Mouse (Mus musculus): ENCODE data around the gene Susd4. TPM values are rescaled to one million over a fixed set of nuclear protein-coding genes. Genes with fewer than 3 reads are reported as not detected.
A peak's percentile ranks its signal among the peaks of the same experiment; 100 is the strongest.

The Susd4 gene
- polyA plus RNA-seq, 1 experiment from 2014 or later, result 22.3 TPM

DNA sequence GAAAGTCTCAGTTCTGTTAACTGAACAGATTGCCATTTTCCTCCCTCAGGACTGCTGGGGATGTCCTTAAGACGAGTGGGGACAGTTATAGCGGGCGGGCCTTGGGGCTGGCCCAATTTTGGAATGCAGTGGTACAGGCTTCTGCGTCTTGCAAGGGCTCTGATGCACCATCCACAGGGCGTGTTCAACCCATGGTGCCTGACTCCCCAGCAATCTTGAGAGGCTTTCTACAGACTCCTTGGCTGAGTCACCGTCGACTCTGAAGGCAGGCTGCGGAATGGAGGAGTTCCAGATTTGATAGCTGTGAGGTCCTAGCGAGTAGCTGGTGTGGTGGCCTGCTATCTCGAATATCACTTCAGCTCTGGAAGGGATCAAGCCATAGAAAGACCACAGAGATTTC is 30.6 kb downstream of the Susd4 start:
- peaks cover 12% of the 10 kb centered on the region for H3K4me1 ChIP-seq (replicated peaks)
- DNase-seq (ENCODE audit: low spot score), result no peak
- H3K4me3 ChIP-seq, result no peak overlapping the region
- H3K27me3 ChIP-seq (ENCODE audit: insufficient read depth, poor library complexity, severe bottlenecking), result no peaks in the 10 kb centered on the region
- H3K27ac ChIP-seq, result no peak overlapping the region
- peaks cover 5% of the 10 kb centered on the region; the same call in 1 of the 2 replicates for H3K9me3 ChIP-seq
- 0 out of 2 replicates have a peak, but pooled peaks cover 5% of the 10 kb centered on the region for H3K36me3 ChIP-seq
- WGBS, result 89% methylated on average over 10 of the region's 10 CpGs

DNA sequence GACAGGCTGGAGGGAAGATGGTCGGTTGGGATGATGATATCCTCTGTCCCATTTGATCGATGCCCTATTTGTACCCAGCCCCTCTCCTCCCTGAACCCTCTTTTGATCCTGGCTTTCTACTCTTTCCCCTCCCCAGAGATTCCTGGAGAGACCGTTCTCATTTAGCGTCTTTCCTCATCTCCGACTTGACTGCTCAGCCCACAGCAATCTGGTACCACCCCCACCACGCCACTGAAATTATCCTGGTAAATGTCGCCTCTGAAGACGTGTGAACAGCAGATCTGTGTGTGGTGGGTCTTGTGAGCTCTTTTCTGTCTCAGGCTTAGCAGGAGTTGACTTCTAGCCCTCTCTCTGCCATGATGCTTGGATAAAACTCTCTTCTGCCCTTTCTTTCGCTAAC is 31.0 kb downstream of the Susd4 start:
- WGBS, result 95% methylated on average over 9 of the region's 9 CpGs
- peaks cover 11% of the 10 kb centered on the region for H3K4me1 ChIP-seq (replicated peaks)
- no peaks in the 10 kb centered on the region for H3K27me3 ChIP-seq (ENCODE audit: insufficient read depth, poor library complexity, severe bottlenecking)
- no peak for DNase-seq (ENCODE audit: low spot score)
- H3K9me3 ChIP-seq, result peaks cover 5% of the 10 kb centered on the region; the same call in 1 of the 2 replicates
- no peak overlapping the region for H3K27ac ChIP-seq
- H3K36me3 ChIP-seq, result 0 out of 2 replicates have a peak, but pooled peaks cover 5% of the 10 kb centered on the region
- no peak overlapping the region for H3K4me3 ChIP-seq

DNA sequence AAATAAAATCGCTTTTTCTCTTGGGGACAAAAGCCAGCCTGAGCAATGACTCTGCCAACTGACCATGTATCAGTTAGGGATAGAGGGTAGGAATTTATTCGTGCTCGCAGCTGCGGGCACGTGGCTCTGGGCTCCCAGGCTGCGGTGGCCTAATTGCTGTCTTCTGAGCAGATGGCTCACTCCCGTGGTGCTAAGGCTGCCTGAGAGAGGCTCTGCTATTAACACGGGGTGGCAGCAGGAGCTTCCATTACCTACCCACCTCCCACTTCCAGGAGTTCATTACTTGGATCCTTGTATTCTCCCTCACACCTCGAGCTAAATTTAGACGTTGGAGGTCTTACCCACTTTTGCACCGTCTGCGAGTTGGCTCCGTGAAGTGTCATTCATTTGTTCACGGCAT is 33.4 kb downstream of the Susd4 start:
- no peak for DNase-seq (ENCODE audit: low spot score)
- no peak overlapping the region for H3K27ac ChIP-seq
- 0 out of 2 replicates have a peak, but pooled peaks cover 5% of the 10 kb centered on the region for H3K36me3 ChIP-seq
- peaks cover 5% of the 10 kb centered on the region; the same call in 1 of the 2 replicates for H3K9me3 ChIP-seq
- WGBS, result 81% methylated on average over 14 of the region's 14 CpGs
- no peak overlapping the region for H3K4me3 ChIP-seq
- H3K4me1 ChIP-seq (replicated peaks), result peaks cover 15% of the 10 kb centered on the region
- no peaks in the 10 kb centered on the region for H3K27me3 ChIP-seq (ENCODE audit: insufficient read depth, poor library complexity, severe bottlenecking)

DNA sequence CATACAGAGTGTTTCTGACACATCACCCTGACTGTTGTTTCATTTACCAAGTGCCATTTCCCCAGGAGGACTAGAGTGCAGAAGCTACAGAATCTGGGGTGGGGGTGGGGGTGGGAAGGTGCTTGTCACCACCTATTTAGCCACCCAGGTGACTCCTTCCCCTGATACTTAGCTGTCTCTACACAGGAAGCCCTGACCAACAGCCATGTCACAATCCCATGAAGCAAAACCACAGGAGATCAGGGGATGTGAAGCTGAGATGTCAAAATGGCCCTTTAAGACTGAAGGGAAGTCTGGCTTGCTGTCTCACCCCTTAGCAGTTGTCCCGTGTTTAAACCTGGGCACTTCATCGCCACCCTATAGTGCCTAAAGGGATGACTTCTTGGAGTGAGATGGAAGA is 37.9 kb downstream of the Susd4 start:
- no peak overlapping the region for H3K4me3 ChIP-seq
- H3K9me3 ChIP-seq, result no peaks in the 10 kb centered on the region
- H3K4me1 ChIP-seq (replicated peaks), result peaks cover 17% of the 10 kb centered on the region
- H3K27me3 ChIP-seq (ENCODE audit: insufficient read depth, poor library complexity, severe bottlenecking), result no peaks in the 10 kb centered on the region
- H3K36me3 ChIP-seq, result no peaks in the 10 kb centered on the region
- WGBS, result 83% methylated on average over 2 of the region's 2 CpGs
- no peak overlapping the region for H3K27ac ChIP-seq
- no peak for DNase-seq (ENCODE audit: low spot score)

DNA sequence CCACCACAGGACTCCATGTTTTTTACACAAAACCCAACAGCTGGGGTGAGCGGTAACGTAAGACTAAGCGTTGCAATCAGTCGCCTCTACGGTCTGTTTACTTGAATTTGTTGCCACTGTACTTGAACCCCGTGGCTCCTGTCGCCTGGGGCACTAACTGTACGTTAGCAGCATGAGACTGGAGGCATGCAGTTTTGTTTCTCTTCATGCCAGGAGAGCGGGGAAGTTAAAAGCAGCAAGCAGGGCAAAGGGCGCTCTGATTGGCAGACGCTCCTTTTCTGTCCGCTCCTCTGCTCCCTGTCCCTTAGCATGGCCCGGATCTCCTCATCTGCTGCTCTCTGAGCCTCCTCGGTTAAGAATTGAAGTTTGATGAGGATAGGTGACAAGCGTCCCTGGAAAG is 39.2 kb downstream of the Susd4 start:
- Histone ChIP-seq H3K9me3 (no peaks in the 10 kb centered on the region), H3K4me1 (replicated peaks) (peaks cover 20% of the 10 kb centered on the region), H3K27me3 (ENCODE audit: insufficient read depth, poor library complexity, severe bottlenecking) (no peaks in the 10 kb centered on the region), H3K4me3 (no peak overlapping the region), H3K27ac (peak overlapping the region; percentile 64), H3K36me3 (no peaks in the 10 kb centered on the region)
- 65% methylated on average over 15 of the region's 15 CpGs for WGBS
- no peak for DNase-seq (ENCODE audit: low spot score)

DNA sequence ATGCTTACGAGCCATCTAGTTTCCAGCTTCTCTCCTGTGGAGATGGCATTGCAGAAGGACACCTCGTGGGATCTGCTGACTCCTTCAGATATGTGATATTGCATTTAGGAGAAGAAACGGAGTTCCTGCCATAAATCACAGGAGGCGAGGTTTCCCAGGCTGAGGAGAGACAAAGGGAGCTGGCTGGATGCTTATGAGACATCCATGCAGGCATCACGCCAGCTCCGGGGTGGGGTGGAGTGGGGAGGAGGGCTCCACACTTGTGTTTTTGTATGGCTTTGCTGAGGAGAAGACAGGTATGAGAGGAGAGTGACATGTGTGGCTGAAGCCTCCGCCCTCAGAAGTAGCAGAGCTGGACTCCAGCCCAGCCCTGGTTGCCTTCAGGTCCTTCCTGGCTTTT is 50.3 kb downstream of the Susd4 start:
- Histone ChIP-seq H3K9me3 (peaks cover 6% of the 10 kb centered on the region; the same call in 1 of the 2 replicates), H3K27ac (peak overlapping the region; percentile 35; the same call in 1 of the 2 replicates), H3K4me3 (no peak overlapping the region), H3K4me1 (replicated peaks) (peaks cover 27% of the 10 kb centered on the region), H3K27me3 (ENCODE audit: insufficient read depth, poor library complexity, severe bottlenecking) (no peaks in the 10 kb centered on the region), H3K36me3 (no peaks in the 10 kb centered on the region)
- no peak for DNase-seq (ENCODE audit: low spot score)
- WGBS, result 90% methylated on average over 7 of the region's 7 CpGs

DNA sequence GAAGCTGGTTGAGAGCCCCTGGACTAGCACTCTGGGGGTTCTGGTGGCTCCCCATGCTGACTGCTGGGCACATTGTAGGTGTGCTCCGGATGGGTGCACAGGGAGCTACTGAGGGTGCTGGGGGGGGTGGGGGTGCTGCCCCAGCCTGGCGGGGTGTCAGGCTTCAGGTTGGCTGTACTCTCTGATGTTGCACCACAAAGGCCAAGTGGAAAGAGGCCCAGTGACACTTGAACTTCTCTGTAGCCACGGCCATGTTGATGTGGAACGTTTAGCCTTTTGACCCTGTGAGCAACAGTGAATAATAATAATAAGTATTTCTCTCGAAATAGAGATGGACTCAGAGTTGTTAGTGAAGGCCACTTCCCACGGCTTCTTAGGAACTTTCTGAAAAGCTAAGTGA is 50.9 kb downstream of the Susd4 start:
- no peaks in the 10 kb centered on the region for H3K36me3 ChIP-seq
- no peak for DNase-seq (ENCODE audit: low spot score)
- H3K9me3 ChIP-seq, result peaks cover 6% of the 10 kb centered on the region; the same call in 1 of the 2 replicates
- no peaks in the 10 kb centered on the region for H3K27me3 ChIP-seq (ENCODE audit: insufficient read depth, poor library complexity, severe bottlenecking)
- H3K4me3 ChIP-seq, result no peak overlapping the region
- WGBS, result 86% methylated on average over 6 of the region's 6 CpGs
- H3K4me1 ChIP-seq (replicated peaks), result peaks cover 32% of the 10 kb centered on the region
- no peak overlapping the region for H3K27ac ChIP-seq

DNA sequence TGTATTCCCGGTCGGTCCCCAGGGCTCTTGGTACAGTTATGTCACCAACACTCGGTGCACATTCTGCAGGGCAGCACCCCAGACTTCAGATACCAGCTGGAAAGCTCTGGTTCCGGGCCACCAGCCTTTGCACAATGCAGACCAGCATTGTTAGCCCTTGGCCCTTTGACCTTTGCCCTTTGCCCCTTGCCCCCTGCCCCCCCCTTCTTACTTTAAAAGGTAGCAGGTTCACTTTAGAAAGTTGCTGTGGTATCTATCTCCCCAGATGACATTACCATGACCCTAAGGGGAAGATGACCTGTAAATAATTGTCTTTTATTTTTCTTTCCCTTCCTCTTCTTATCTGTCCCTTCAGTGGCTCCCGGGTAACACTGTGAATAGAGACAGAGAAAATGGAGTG is 53.4 kb downstream of the Susd4 start:
- Histone ChIP-seq H3K27ac (no peak overlapping the region), H3K36me3 (no peaks in the 10 kb centered on the region), H3K4me3 (no peak overlapping the region), H3K4me1 (replicated peaks) (peaks cover 32% of the 10 kb centered on the region), H3K9me3 (0 out of 2 replicates have a peak, but pooled peaks cover 3% of the 10 kb centered on the region), H3K27me3 (ENCODE audit: insufficient read depth, poor library complexity, severe bottlenecking) (no peaks in the 10 kb centered on the region)
- 41% methylated on average over 5 of the region's 5 CpGs for WGBS
- DNase-seq (ENCODE audit: low spot score), result no peak

DNA sequence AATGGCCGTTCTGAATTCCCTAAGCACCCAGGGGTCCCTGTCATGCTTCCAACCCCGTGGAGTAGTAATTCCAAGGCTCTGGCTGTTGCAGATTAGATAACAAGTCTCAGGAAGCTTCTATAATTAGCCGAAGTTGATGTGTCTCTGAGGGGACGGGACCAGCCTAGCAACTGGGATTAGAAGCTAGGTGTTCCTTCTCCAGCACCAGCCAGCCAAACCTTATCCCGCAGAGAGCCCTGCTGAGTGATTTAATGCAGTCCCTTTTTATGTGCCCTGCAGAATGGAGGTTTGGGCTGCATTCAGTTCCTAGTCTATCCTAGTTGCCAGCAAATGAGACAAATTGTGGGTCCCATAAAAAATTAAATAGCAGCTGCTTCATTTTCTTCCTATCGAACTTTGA is 54.0 kb downstream of the Susd4 start:
- Histone ChIP-seq H3K9me3 (0 out of 2 replicates have a peak, but pooled peaks cover 1% of the 10 kb centered on the region), H3K36me3 (no peaks in the 10 kb centered on the region), H3K27ac (no peak overlapping the region), H3K27me3 (ENCODE audit: insufficient read depth, poor library complexity, severe bottlenecking) (no peaks in the 10 kb centered on the region), H3K4me1 (replicated peaks) (peaks cover 32% of the 10 kb centered on the region), H3K4me3 (no peak overlapping the region)
- WGBS, result 38% methylated on average over 6 of the region's 6 CpGs
- DNase-seq (ENCODE audit: low spot score), result no peak

DNA sequence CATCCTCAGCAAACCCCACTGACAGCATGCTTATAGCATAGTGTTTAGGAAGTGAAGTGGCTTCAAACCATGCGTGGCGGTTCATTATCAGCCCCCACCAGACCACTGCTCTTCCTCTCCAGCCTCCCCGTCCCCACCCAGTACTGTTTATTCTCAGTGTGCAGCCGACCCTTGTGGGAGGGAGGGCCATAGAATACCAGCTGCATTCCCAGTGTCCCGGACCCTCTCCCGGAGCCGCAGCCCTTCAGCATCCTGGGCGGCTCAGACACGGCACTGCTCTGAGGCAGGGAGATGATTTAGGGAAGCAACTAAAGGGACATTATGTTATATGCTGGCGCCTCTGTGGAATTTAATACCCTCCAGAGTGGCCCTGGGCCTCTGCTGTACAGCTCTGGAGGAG is 55.3 kb downstream of the Susd4 start:
- no peak for DNase-seq (ENCODE audit: low spot score)
- Histone ChIP-seq H3K4me3 (no peak overlapping the region), H3K27ac (peak overlapping the region; percentile 59), H3K9me3 (no peaks in the 10 kb centered on the region), H3K27me3 (ENCODE audit: insufficient read depth, poor library complexity, severe bottlenecking) (no peaks in the 10 kb centered on the region), H3K4me1 (replicated peaks) (peaks cover 32% of the 10 kb centered on the region), H3K36me3 (no peaks in the 10 kb centered on the region)
- 37% methylated on average over 10 of the region's 10 CpGs for WGBS

DNA sequence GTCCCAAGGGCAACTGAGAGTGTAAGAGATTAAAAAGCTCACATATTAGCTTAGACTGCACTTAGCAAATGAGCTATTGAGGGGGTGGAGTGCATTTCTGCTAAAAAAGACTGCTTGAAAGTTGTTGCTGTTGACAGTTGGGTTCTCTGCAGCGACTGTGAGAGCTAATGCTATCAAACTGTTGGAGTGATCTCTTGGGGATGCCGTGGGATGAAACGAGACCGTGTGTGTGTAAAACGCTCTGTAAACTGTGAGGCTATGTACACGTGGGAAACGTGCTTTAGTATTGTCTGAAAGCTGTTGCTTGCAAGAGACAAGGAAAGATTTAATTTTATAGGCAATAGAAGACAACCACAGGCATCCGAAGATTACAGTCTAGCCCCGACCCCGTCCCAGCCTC is 59.1 kb downstream of the Susd4 start:
- H3K4me3 ChIP-seq, result no peak overlapping the region
- no peak overlapping the region for H3K27ac ChIP-seq
- H3K4me1 ChIP-seq (replicated peaks), result peaks cover 18% of the 10 kb centered on the region
- H3K36me3 ChIP-seq, result no peaks in the 10 kb centered on the region
- no peaks in the 10 kb centered on the region for H3K9me3 ChIP-seq
- WGBS, result 87% methylated on average over 10 of the region's 10 CpGs
- no peak for DNase-seq (ENCODE audit: low spot score)
- no peaks in the 10 kb centered on the region for H3K27me3 ChIP-seq (ENCODE audit: insufficient read depth, poor library complexity, severe bottlenecking)

DNA sequence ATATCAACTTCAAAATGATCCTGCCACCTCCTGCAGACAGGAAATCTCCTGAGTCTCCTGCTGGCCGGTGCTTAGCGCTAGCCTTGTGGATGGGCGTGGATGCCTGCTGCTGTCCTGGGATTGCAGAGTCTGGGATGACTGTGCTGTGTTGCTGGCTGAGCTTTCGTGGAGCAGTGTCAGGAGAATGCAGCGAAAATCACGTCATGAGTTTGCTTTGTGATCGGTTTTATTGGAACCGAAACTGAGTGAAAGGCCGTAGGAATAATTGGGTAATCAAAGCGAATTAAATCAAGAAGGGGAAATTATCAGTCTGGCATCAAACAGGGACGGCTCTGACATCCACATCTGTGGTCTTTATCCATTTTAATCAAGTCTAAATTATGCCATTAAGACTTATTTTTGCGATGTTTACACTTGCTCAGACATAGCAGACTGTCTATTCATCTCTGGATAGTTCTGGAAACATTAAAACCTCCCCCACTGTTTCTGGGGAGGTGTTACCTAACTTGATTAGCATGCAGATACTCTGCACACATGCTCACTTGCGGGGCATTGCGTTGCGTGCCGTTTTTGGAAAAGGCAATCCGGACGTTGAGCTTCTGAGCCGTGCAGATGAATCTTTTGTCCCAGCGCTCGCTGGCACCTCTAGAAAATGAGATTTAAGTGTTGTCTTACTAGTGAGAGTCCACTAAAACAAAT is 60.2 kb downstream of the Susd4 start:
- no peak for DNase-seq (ENCODE audit: low spot score)
- H3K9me3 ChIP-seq, result no peaks in the 10 kb centered on the region
- WGBS, result 80% methylated on average over 21 of the region's 21 CpGs
- no peaks in the 10 kb centered on the region for H3K36me3 ChIP-seq
- H3K4me1 ChIP-seq (replicated peaks), result peaks cover 17% of the 10 kb centered on the region
- H3K27ac ChIP-seq, result no peak overlapping the region
- no peak overlapping the region for H3K4me3 ChIP-seq
- no peaks in the 10 kb centered on the region for H3K27me3 ChIP-seq (ENCODE audit: insufficient read depth, poor library complexity, severe bottlenecking)

DNA sequence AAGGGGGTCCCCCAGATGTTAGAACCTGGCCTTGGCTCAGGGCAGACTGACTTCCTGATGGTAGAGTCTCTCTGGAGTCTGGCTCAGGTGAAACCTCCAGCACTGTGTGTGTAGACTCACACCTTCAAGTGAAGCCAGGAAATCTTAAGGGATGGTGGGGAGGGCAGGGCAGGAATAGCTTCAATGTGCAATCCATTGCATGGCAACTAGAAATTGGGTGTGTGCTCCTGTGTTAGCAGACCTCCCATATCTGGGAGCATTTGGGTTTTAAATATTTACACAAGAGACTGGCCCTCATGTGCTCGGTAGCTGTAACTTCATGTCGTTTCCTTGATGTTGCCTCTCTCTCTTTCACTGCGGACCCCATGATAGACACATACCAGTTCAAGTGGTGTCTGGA is 62.9 kb downstream of the Susd4 start:
- no peak for DNase-seq (ENCODE audit: low spot score)
- Histone ChIP-seq H3K27ac (no peak overlapping the region), H3K4me3 (no peak overlapping the region), H3K36me3 (no peaks in the 10 kb centered on the region), H3K9me3 (no peaks in the 10 kb centered on the region), H3K4me1 (replicated peaks) (peaks cover 15% of the 10 kb centered on the region), H3K27me3 (ENCODE audit: insufficient read depth, poor library complexity, severe bottlenecking) (no peaks in the 10 kb centered on the region)
- 90% methylated on average over 3 of the region's 3 CpGs for WGBS

Data from hindbrain, embryonic 10.5 days (tissue).